Mouse (Mus musculus) macrophage (primary cell): ENCODE data around the gene Fezf2. TPM values are rescaled to one million over a fixed set of nuclear protein-coding genes. Genes with fewer than 3 reads are reported as not detected.

Source experiments
- H3K27ac ChIP-seq: fragments of 350-480 bp; formaldehyde crosslinking; 2 replicates; pipeline ENCODE4 v1.9.0; 2021
- H3K36me3 ChIP-seq: fragments of 350-480 bp; formaldehyde crosslinking; 2 replicates; pipeline ENCODE4 v1.9.0; 2021; ENCODE audit errors: inconsistent target
- H3K4me3 ChIP-seq: fragments of 350-480 bp; formaldehyde crosslinking; 2 replicates; pipeline ENCODE4 v1.9.0; 2021; ENCODE audit errors: inconsistent target
- H3K79me2 ChIP-seq: fragments of 350-480 bp; formaldehyde crosslinking; 2 replicates; pipeline ENCODE4 v1.9.0; 2021; ENCODE audit errors: inconsistent target
- WGBS: methylation state at CpG from one replicate; pipeline ENCODE4 v1.1.7; 2026; ENCODE audit warnings: inconsistent platforms; ENCODE audit not compliant: missing documents; 5-methylcytosine and 5-hydroxymethylcytosine counted together
- polyA plus RNA-seq: library from polyadenylated mRNA; stranded (reverse); fragments of 250-400 nt; gene quantifications from 3 replicates; pipeline ENCODE4 v1.2.4, GENCODE M21; 2018; ENCODE audit warnings: inconsistent platforms

Gene Fezf2
- polyA plus RNA-seq, 1 experiment from 2014 or later: not detected

- Histone ChIP-seq H3K27ac (no peak overlapping the region), H3K4me3 (peak overlapping the region; percentile 1; the same call in 1 of the 2 replicates), H3K36me3 (no peaks in the 10 kb centered on the region), H3K79me2 (no peaks in the 10 kb centered on the region)
- 3% methylated on average over 49 of the region's 50 CpGs for WGBS
Measured at GRCm38 (mm10) chr14:12346011-12346864, 1.8 kb downstream of the Fezf2 start.

- H3K27ac ChIP-seq: no peak overlapping the region
- H3K79me2 ChIP-seq: no peaks in the 10 kb centered on the region
- WGBS: 10% methylated on average over 28 of the region's 40 CpGs
Measured at GRCm38 (mm10) chr14:12345241-12345921, 2.6 kb downstream of the Fezf2 start.

GRCm38 (mm10) chr14:12344746-12345240 lies 3.2 kb downstream of the Fezf2 start:
- H3K4me3 ChIP-seq: no peak overlapping the region
- H3K36me3 ChIP-seq: no peaks in the 10 kb centered on the region
- WGBS: 3% methylated on average over 38 of the region's 39 CpGs
- no peaks in the 10 kb centered on the region for H3K79me2 ChIP-seq
- H3K27ac ChIP-seq: no peak overlapping the region

More at GRCm38 (mm10) chr14:12345241-12345921, 2.6 kb downstream of the Fezf2 start:
- Histone ChIP-seq H3K4me3 (no peak overlapping the region), H3K36me3 (no peaks in the 10 kb centered on the region)

GRCm38 (mm10) chr14:12344061-12344745 lies 3.8 kb downstream of the Fezf2 start:
- Histone ChIP-seq H3K36me3 (no peaks in the 10 kb centered on the region), H3K4me3 (no peak overlapping the region), H3K27ac (no peak overlapping the region), H3K79me2 (no peaks in the 10 kb centered on the region)
- WGBS: 9% methylated on average over 24 of the region's 24 CpGs

- 13% methylated on average over 20 of the region's 20 CpGs for WGBS
- no peak overlapping the region for H3K27ac ChIP-seq
- H3K4me3 ChIP-seq: no peak overlapping the region
- no peaks in the 10 kb centered on the region for H3K79me2 ChIP-seq
- H3K36me3 ChIP-seq: no peaks in the 10 kb centered on the region
Measured at GRCm38 (mm10) chr14:12343451-12343941, 4.5 kb downstream of the Fezf2 start.

- no peaks in the 10 kb centered on the region for H3K79me2 ChIP-seq
- 11% methylated on average over 23 of the region's 23 CpGs for WGBS
- H3K36me3 ChIP-seq: no peaks in the 10 kb centered on the region
- no peak overlapping the region for H3K27ac ChIP-seq
- no peak overlapping the region for H3K4me3 ChIP-seq
Measured at GRCm38 (mm10) chr14:12342458-12343131, 5.4 kb downstream of the Fezf2 start.

- no peak overlapping the region for H3K27ac ChIP-seq
- H3K4me3 ChIP-seq: no peak overlapping the region
- WGBS: 11% methylated on average over 23 of the region's 24 CpGs
- H3K36me3 ChIP-seq: no peaks in the 10 kb centered on the region
- H3K79me2 ChIP-seq: no peaks in the 10 kb centered on the region
Measured at GRCm38 (mm10) chr14:12341789-12342457, 6.1 kb downstream of the Fezf2 start.

GRCm38 (mm10) chr14:12341075-12341788 lies 6.8 kb downstream of the Fezf2 start:
- 3% methylated on average over 42 of the region's 42 CpGs for WGBS
- Histone ChIP-seq H3K36me3 (no peaks in the 10 kb centered on the region), H3K79me2 (no peaks in the 10 kb centered on the region), H3K27ac (no peak overlapping the region), H3K4me3 (no peak overlapping the region)

- H3K36me3 ChIP-seq: no peaks in the 10 kb centered on the region
- no peaks in the 10 kb centered on the region for H3K79me2 ChIP-seq
- H3K27ac ChIP-seq: no peak overlapping the region
- no peak overlapping the region for H3K4me3 ChIP-seq
- 2% methylated on average over 18 of the region's 19 CpGs for whole genome bisulfite sequencing
Measured at GRCm38 (mm10) chr14:12340238-12341074, 7.5 kb downstream of the Fezf2 start.

GRCm38 (mm10) chr14:12338811-12339565 lies 9.0 kb downstream of the Fezf2 start:
- no peak overlapping the region for H3K27ac ChIP-seq
- H3K36me3 ChIP-seq: no peaks in the 10 kb centered on the region
- no peaks in the 10 kb centered on the region for H3K79me2 ChIP-seq
- no peak overlapping the region for H3K4me3 ChIP-seq
- 13% methylated on average over 10 of the region's 10 CpGs for WGBS

- 16% methylated on average over 16 of the region's 16 CpGs for WGBS
- no peak overlapping the region for H3K4me3 ChIP-seq
- H3K79me2 ChIP-seq: no peaks in the 10 kb centered on the region
- no peaks in the 10 kb centered on the region for H3K36me3 ChIP-seq
- H3K27ac ChIP-seq: no peak overlapping the region
Measured at GRCm38 (mm10) chr14:12337998-12338809, 9.8 kb downstream of the Fezf2 start.
